Mouse (Mus musculus) activated CD4-positive, CD25-positive, alpha-beta regulatory T cell (primary cell): ENCODE results near the gene Tent2. TPM values are rescaled to one million over a fixed set of nuclear protein-coding genes. Genes with fewer than 3 reads are reported as not detected.

Source experiments
- polyA plus RNA-seq, 2 experiments: library from polyadenylated mRNA; unstranded; fragments of 100-300 nt; shearing (Covaris generic); gene quantifications; one replicate each; pipeline ENCODE4 v1.2.1; 2017

Gene Tent2
- 10 to 100 TPM; 69.1 to 71.4 TPM for polyA plus RNA-seq

DNA sequence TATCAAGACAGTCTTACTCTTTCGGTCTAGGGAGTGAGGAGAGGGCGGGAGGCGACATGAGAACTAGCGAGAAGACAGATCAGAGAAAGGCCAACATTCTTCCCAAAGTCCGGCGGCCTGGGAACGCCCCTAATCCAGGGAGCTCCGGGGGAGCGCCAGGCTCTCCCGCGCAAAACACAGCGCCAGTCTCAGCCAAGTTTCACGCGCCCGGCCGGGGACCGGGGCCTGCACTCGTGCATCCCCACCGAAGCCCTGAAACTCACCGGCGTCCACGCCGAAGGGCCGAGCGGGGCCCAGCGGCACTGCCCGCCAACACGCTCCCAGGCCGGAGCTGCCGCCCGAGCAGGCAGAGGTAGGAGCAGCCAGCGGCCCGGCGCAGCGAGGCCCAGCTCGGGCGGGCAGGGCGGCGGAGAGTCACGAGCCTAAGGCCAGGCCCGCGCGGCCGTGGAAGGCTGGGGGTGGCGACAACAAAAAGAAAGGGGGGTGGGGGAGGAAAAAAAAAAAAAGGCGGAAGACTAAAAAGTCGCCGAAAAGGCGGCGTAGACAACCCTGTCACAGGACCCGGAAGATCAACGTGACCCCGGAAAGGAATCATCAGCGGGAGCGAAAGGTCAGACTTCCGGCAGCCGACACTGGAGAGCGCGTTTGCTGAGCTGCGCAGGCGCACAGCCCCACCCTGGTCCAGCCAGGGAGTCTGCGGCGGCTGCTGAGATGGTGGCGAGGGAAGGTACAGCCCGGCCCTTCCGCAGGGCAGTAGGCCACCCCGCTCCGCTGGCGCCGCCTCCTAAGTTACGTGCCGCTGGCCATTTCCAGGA, at the start of gene Tent2:
Gene Tent2 (minus strand): TSS at position 555 of the 815 bp plus-strand sequence.

DNA sequence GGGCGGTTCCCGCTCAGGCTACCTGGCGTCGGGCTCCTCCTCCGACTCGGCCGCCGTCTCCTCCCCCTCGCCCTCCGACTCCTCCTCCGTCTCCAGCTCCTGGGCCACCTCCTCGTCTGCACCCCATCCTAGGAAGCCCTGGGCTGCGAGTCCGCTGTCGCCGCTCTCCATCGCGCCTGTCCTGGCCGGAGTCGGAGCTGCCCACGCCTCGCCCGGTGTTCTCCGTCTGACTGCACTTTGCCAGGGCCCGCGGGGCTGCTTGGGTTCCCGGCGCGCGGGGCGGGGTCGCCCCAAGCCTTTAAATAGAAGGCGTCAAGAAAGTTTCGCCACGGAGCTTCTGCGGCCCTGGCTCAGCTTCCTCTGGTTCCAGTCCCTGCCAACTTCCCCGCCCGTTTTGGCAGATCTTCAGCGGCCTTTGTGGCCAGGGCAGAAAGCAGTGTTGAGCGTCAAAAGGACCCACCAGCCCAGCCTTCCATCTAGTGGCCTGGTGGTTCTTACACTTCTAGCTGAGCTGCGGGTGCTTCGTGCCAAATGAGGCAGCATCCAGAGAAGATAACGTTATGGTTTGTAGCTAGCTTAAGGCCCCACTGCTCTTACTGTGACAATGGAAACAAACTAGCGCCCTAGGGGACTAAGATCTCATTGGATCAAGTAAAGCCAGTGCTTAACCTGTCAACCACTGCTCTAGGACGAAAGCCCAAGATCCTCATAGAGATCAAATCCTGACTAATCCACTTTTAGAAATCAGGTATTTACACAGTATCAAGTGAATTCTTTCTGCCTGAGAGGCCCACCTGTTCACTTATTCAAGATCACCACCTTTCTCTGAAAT, 47.6 kb downstream of the Tent2 start, which contains the start of gene Cmya5:
Gene Cmya5 (minus strand): TSS at position 389 of the 832 bp plus-strand sequence.

Other genes with a start within 250 kb of the Tent2 start
- under 1 TPM; 0.23 to 0.32 TPM for gene Cmya5, start 47.7 kb downstream of the Tent2 start, polyA plus RNA-seq
- 1 to 10 TPM; 4.1 to 5.5 TPM for gene Homer1, start 107.2 kb upstream of the Tent2 start, polyA plus RNA-seq